Mouse (Mus musculus) left cerebral cortex, postnatal 25 days (tissue): Measurements from ENCODE around the gene Pet117. TPM values are rescaled to one million over a fixed set of nuclear protein-coding genes. Genes with fewer than 3 reads are reported as not detected.

Source experiments
- DNase-seq, 2 experiments: peaks; one replicate each; pipeline ENCODE4 v3.0.0; 2022; ENCODE audit warnings: low spot score in 2 of 2, mixed read lengths in 1 of 2
- intact Hi-C: fragments of 180-260 bp; cut with DNase I; formaldehyde crosslinking; loops from one replicate; pipeline ENCODE4 v1.15.1; 2025
- total RNA-seq, 2 experiments: library from RNA; stranded (reverse); gene quantifications; 2 replicates each; pipeline ENCODE4 v1.2.3; 2021

The Pet117 gene
- total RNA-seq, 2 experiments from 2014 or later = 7.4 to 9.1 TPM

DNA sequence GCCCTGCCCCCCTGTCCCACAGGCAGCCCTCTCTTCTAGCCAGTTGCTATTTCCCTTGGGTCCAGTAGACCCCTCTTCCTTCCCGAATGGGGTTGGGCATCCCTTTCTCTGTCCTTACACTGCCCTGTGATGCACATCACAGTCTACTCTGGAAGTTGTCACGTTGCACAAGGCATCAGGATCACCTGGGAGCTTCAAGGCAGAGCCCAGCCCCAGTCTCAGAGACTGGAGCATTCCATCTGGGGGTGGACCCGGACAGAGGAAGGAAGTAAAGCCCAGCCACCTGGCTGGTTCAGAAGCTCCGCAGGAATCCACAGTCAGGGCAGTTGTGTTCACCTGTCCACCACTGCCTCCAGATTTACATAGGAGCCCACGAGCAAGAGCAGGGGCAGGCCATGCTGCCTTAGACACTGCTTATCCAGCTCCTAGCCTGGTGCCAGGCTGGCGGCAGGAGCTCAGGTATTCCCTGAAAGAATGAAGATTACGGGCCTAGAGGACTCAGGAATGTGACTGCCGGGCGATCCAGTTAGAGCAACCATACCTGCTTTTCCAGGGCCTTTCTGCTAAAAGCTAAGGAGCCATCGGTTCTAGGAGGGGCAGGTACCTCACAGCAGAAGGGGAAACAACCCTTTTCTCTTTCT lies 6.4 kb downstream of the Pet117 start:
- intact Hi-C loops = no loop called here
- no peak for DNase-seq

DNA sequence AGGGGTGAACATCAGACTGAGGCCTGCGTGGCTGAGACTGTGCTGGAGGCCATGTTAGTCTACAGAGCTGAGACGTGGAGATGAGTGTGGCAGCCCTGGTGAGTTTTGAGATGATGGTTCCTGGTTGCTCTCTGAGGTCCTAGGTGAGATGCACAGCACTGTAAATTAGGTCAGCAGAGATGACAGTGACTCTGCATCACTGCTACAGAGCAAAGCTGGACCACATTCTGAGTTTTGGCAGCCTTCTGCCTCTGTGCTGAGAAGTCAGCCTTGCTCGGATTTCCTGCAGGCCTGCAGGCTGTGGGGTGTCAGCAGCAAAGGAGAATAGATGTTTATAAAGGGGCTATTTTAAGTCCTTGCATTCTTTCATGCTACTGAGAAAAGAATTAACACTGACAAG lies 12.5 kb downstream of the Pet117 start:
- DNase-seq = no peak
- intact Hi-C loops = no loop called here

DNA sequence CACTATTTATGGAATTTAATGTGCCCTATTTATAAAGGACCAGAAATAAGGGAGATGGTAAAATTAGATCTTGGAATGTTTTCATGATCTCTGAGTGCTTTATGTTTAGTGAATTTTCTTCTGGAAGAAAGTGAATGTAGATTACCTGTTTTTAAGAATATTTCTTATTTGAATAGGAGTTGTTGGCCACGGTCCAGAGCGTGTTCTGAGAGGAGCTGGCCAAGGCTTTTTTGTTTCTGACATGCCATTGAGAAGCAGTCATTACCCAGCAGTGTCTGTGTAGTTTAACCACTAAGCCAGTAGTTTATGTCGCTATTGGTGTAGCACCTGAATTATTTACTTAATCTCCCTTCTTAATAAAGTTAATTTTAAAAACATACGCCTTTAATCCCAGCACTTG lies 12.9 kb downstream of the Pet117 start:
- intact Hi-C loops = no loop called here
- DNase-seq = no peak

GRCm38 (mm10) chr2:144382624-144383138 lies 13.9 kb downstream of the Pet117 start:
- DNase-seq = no peak
- intact Hi-C loops = no loop called here

DNA sequence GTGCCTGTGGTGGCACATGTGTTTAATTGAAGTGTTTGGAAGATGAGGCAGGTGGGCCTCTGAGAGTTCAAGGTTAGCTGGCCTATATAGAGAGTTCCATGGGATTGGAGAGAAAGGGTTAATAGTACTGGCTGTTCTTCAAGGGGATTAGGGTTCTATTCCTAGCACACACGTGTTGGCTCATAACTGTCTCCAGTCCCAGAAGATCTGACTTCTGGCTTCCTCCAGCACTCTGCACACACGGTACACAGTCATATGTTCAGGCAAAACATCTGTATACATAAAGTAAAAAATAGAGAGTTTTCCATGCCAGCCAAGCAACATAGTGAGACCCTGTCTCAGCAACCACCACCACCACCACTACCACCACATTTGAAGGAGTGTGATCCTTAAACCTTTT lies 17.5 kb downstream of the Pet117 start:
- no peak for DNase-seq
- intact Hi-C loops = no loop called here

- intact Hi-C loops = no loop called here
- no peak for DNase-seq
These were observed 19.6 kb downstream of the Pet117 start for GRCm38 (mm10) chr2:144388416-144388815.

GRCm38 (mm10) chr2:144399531-144399930 lies 30.7 kb downstream of the Pet117 start:
- DNase-seq = no peak
- intact Hi-C loops = no loop called here

DNA sequence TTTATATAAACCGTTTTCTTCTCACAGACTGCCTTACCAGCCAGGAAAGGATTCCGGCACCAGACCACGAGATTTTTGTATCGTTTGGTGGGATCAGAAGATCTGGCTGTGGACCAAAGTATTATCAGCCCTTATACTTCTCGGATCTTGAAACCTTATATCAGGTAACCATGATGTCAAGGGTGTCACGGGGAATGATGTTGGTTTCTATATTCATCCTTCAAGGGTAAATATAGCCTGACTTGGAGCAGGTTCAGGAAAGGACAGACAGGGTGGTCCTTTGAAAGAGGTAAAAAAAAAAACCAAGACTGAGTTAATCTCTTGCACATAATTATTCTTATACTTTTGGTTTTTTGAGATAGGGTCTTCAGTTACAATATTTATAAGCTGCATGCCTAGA lies 31.9 kb downstream of the Pet117 start:
- DNase-seq = no peak
- intact Hi-C loops = no loop called here

GRCm38 (mm10) chr2:144409037-144409436 lies 40.2 kb downstream of the Pet117 start:
- intact Hi-C loops = no loop called here
- no peak for DNase-seq

GRCm38 (mm10) chr2:144410603-144411002 lies 41.8 kb downstream of the Pet117 start:
- intact Hi-C loops = no loop called here
- DNase-seq = peak; percentile 33 to 63

DNA sequence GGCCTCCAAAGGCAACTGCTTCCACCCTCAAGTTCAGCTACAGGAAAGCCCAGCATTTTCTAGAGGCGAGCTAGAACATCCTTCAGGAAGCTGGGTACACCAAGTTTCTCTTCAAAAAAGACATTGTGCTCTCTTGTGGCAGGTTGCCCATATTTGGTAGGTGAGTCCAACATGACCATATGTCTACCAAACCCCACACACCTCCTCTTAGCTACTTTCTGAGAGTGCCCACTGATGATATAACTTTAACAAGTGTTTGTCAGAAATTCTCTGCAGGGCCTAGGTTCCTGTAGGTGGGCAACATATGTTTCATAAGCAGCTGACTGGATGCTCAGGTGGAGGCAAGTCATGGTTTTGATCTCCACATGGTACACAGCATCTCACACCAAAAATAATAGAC lies 45.9 kb downstream of the Pet117 start:
- intact Hi-C loops = no loop called here
- DNase-seq = peak; percentile 23 to 83

GRCm38 (mm10) chr2:144416859-144417258 lies 48.1 kb downstream of the Pet117 start:
- intact Hi-C loops = no loop called here
- DNase-seq = no peak

DNA sequence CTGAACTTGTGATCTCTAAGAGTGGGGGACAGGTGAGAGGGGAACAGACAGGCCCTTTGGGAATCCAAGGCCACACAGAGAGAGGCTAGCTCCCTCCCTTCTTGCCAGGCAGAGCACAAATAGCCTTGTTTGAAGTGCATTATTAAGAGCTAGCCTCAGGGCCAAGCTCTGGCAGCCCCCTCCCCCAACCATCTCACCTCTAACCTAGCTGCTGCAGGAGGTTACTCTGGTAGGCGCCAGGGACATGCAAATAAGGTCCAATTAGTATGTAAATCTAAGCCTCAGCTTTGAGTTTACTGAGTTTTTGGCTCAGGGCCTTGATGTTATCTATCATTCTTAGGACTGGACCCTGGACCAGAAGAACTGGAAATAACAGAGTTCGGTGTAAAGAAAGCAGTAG lies 49.3 kb downstream of the Pet117 start:
- intact Hi-C loops = no loop called here

DNA sequence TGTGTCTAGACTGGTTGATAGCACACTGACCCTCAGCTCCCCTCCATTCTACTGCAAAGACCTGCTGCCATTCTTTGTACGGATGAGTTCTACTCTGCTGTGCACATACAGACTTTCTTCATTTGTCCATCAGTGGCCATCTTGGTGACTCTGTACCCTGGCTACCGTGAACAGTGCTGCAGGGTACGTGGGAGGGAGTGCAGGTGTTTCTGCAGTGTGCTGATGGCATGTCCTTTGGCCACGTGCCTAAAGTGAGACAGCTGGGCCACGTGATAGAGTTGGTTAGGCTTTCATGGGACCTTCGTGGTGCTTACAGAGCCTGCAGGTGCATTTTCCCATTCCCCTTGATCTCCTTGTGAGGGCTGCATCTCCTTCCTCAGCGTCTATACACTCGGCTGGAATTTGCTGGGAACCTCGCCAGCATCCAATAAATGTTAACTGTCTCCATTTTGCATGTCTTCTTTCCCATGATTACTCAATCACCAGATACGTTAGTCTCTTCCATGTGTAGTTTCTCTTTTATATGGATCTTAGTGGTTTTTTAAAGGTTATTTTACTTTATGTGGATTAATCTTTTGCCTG lies 53.4 kb downstream of the Pet117 start:
- intact Hi-C loops = no loop called here
- DNase-seq = no peak

More for the DNA sequence above, 49.3 kb downstream of the Pet117 start:
- DNase-seq = no peak

Other genes starting within 250 kb of the Pet117 start
- 1 to 10 TPM; 5.2 to 5.7 TPM for gene Mgme1, start 98.3 kb upstream of the Pet117 start, total RNA-seq
- gene Snx5, start 98.1 kb upstream of the Pet117 start, total RNA-seq = 10 to 100 TPM; 77.5 to 81.3 TPM
- 1 to 10 TPM; 6.8 to 8.6 TPM for gene Ovol2, start 36.9 kb upstream of the Pet117 start, total RNA-seq
- 10 to 100 TPM; 32.2 to 36.0 TPM for gene Kat14, start within 50 bp of the Pet117 start, total RNA-seq
- 100 to 1,000 TPM; 154 to 164 TPM for gene Dzank1, start 158.4 kb downstream of the Pet117 start, total RNA-seq
- gene Polr3f, start 158.7 kb downstream of the Pet117 start, total RNA-seq = 10 to 100 TPM; 23.9 to 26.5 TPM
- 10 to 100 TPM; 27.7 to 28.4 TPM for gene Rbbp9, start 181.9 kb downstream of the Pet117 start, total RNA-seq
- 10 to 100 TPM; 48.4 to 50.1 TPM for gene Sec23b, start 187.2 kb downstream of the Pet117 start, total RNA-seq
- gene Smim26, start 225.1 kb downstream of the Pet117 start, total RNA-seq = 10 to 100 TPM; 49.7 to 51.4 TPM
- gene Dtd1, start 230.9 kb downstream of the Pet117 start, total RNA-seq = 10 to 100 TPM; 57.8 to 58.3 TPM